Mouse (Mus musculus) CH12.LX (cell line): ENCODE results near the gene Arhgef17.

Experiments used
- CTCF ChIP-seq, 2 experiments: IDR thresholded peaks in 1 of 2; conservative IDR thresholded peaks in 1 of 2; 2 replicates each; pipeline ENCODE4 v1.5.1; 2011 to 2012; ENCODE audit warnings: low read depth in 2 of 2, low read length in 2 of 2, improper control_type of control experiment in 1 of 2, inconsistent platforms in 1 of 2, mild to moderate bottlenecking in 1 of 2, moderate library complexity in 1 of 2
- ELF1 ChIP-seq: IDR thresholded peaks from 2 replicates; pipeline ENCODE4 v1.6.1; 2014; ENCODE audit warnings: low read depth, mild to moderate bottlenecking, inconsistent platforms, low read length, improper control_type of control experiment
- EP300 ChIP-seq: IDR thresholded peaks from 2 replicates; pipeline ENCODE4 v1.6.1; 2011; ENCODE audit warnings: low read length, improper control_type of control experiment
- KAT2A ChIP-seq: IDR thresholded peaks from 2 replicates; pipeline ENCODE4 v1.6.1; 2012; ENCODE audit warnings: low read length, improper control_type of control experiment, inconsistent platforms; ENCODE audit not compliant: insufficient replicate concordance
- MAX ChIP-seq: IDR thresholded peaks from 2 replicates; pipeline ENCODE4 v1.6.1; 2011; ENCODE audit warnings: low read length, improper control_type of control experiment
- MXI1 ChIP-seq: IDR thresholded peaks from 2 replicates; pipeline ENCODE4 v1.6.1; 2011; ENCODE audit warnings: mild to moderate bottlenecking, low read depth, low read length, improper control_type of control experiment
- MYC ChIP-seq: IDR thresholded peaks from 2 replicates; pipeline ENCODE4 v1.6.1; 2011; ENCODE audit warnings: low read depth, mild to moderate bottlenecking, improper control_type of control experiment, low read length
- POLR2A ChIP-seq: IDR thresholded peaks from 2 replicates; pipeline ENCODE4 v1.6.1; 2011; ENCODE audit warnings: low read depth, mild to moderate bottlenecking, improper control_type of control experiment, low read length
- SMC3 ChIP-seq: IDR thresholded peaks from 2 replicates; pipeline ENCODE4 v1.6.1; 2011; ENCODE audit warnings: low read depth, low read length, improper control_type of control experiment
- UBTF ChIP-seq: IDR thresholded peaks from 2 replicates; pipeline ENCODE4 v1.6.1; 2012; ENCODE audit warnings: low read depth, mild to moderate bottlenecking, inconsistent platforms, low read length, improper control_type of control experiment, moderate library complexity
- ZKSCAN1 ChIP-seq: IDR thresholded peaks from 2 replicates; pipeline ENCODE4 v1.6.1; 2012; ENCODE audit warnings: low read depth, inconsistent platforms, low read length, improper control_type of control experiment, borderline replicate concordance
- ZNF384 ChIP-seq: IDR thresholded peaks from 2 replicates; pipeline ENCODE4 v1.6.1; 2012; ENCODE audit warnings: low read depth, low read length, improper control_type of control experiment, inconsistent platforms

DNA sequence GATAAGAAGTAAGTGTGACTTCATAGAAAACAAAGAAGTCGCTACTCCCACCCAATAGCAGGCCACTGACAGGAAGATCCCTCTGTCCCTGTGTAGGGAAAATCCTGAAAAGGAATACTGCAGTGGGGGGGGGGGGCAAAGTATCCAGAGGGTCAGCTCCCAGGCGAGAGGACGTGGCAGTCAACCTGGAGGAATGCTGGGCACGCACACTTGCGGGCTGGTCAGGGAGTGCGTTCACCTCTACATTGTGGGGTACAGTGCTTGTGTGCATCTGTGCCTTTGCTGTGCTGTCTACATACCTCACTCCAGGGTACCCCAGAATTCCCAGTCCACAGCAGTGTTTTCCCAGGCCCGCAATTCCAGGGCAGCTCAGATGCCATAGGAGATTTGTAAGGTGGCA is 34.1 kb upstream of the Arhgef17 start:
- TF ChIP-seq UBTF = no peak
- no peak for TF ChIP-seq MXI1
- no peak for TF ChIP-seq CTCF (conservative IDR thresholded peaks at IDR 0.05 in 1 of 2, IDR thresholded peaks at IDR 0.05 in 1 of 2; ENCODE audit: low read depth in 2 of 2, low read length in 2 of 2)
- no peak for TF ChIP-seq MYC
- TF ChIP-seq POLR2A = no peak
- no peak for TF ChIP-seq ZKSCAN1
- TF ChIP-seq EP300 = no peak
- no peak for TF ChIP-seq SMC3
- no peak for TF ChIP-seq ELF1
- no peak for TF ChIP-seq KAT2A
- TF ChIP-seq ZNF384 = no peak
- TF ChIP-seq MAX = no peak
